Mouse (Mus musculus) brain, embryonic 14.5 days (tissue): ENCODE results near the gene Ahdc1. TPM values are rescaled to one million over a fixed set of nuclear protein-coding genes. Genes with fewer than 3 reads are reported as not detected.

Experiments used
- DNase-seq: peaks from one replicate; pipeline ENCODE4 v3.0.0-alpha.2; 2011; ENCODE audit warnings: low read depth
- CTCF ChIP-seq: fragments of 200-500 bp; IDR thresholded peaks from 2 replicates; pipeline ENCODE4 v1.5.1; 2012; ENCODE audit warnings: inconsistent platforms, mild to moderate bottlenecking, moderate library complexity, borderline replicate concordance; ENCODE audit not compliant: insufficient read depth, insufficient read length; ENCODE audit errors: extremely low read depth
- POLR2A ChIP-seq: fragments of 200-500 bp; IDR thresholded peaks from 2 replicates; pipeline ENCODE4 v1.6.1; 2012; ENCODE audit warnings: mild to moderate bottlenecking, inconsistent platforms, borderline replicate concordance; ENCODE audit not compliant: poor library complexity, insufficient read depth, insufficient read length, severe bottlenecking; ENCODE audit errors: extremely low read depth
- polyA plus RNA-seq: library from polyadenylated mRNA; depleted of rRNA; stranded (reverse); fragments of >200 nt; gene quantifications from 2 replicates; pipeline ENCODE4 v1.2.3, GENCODE M21; 2012

Ahdc1 gene
- polyA plus RNA-seq, 1 experiment, result 43.2 TPM

- DNase-seq, result no peak
- no peak for TF ChIP-seq CTCF
- no peak for TF ChIP-seq POLR2A
Measured at GRCm38 (mm10) chr4:133037293-133037692, 26.2 kb downstream of the Ahdc1 start.

- no peak for DNase-seq
- TF ChIP-seq CTCF (no peak), POLR2A (no peak)
Measured at GRCm38 (mm10) chr4:133037798-133038197, 26.7 kb downstream of the Ahdc1 start.

GRCm38 (mm10) chr4:133038521-133039115 lies 27.6 kb downstream of the Ahdc1 start:
- TF ChIP-seq CTCF (no peak), POLR2A (no peak)
- DNase-seq, result peak; percentile 73

GRCm38 (mm10) chr4:133039116-133039819 lies 28.2 kb downstream of the Ahdc1 start:
- TF ChIP-seq CTCF, result no peak
- TF ChIP-seq POLR2A, result no peak
- peak; percentile 32 for DNase-seq

- TF ChIP-seq CTCF (no peak), POLR2A (no peak)
- no peak for DNase-seq
Measured at GRCm38 (mm10) chr4:133039832-133040231, 28.8 kb downstream of the Ahdc1 start.

- TF ChIP-seq CTCF (no peak), POLR2A (no peak)
- no peak for DNase-seq
Measured at GRCm38 (mm10) chr4:133040241-133040904, 29.3 kb downstream of the Ahdc1 start.

GRCm38 (mm10) chr4:133042244-133042643 lies 31.2 kb downstream of the Ahdc1 start:
- peak; percentile 29 for DNase-seq
- no peak for TF ChIP-seq CTCF
- no peak for TF ChIP-seq POLR2A

- TF ChIP-seq POLR2A (no peak), CTCF (no peak)
- DNase-seq, result peak; percentile 97
Measured at GRCm38 (mm10) chr4:133042651-133043635, 31.9 kb downstream of the Ahdc1 start.

- TF ChIP-seq POLR2A, result no peak
- TF ChIP-seq CTCF, result no peak
- DNase-seq, result no peak
Measured at GRCm38 (mm10) chr4:133043798-133044646, 33.0 kb downstream of the Ahdc1 start.

GRCm38 (mm10) chr4:133044647-133045094 lies 33.6 kb downstream of the Ahdc1 start:
- no peak for TF ChIP-seq POLR2A
- no peak for DNase-seq
